Mouse (Mus musculus): ENCODE data around the gene Tmprss9. TPM values are rescaled to one million over a fixed set of nuclear protein-coding genes. Genes with fewer than 3 reads are reported as not detected.

Gene Tmprss9
- polyA plus RNA-seq, 1 experiment from 2014 or later, result 0.07 TPM

- Histone ChIP-seq H3K27me3 (replicated peaks) (no peaks in the 10 kb centered on the region), H3K36me3 (peaks cover 11% of the 10 kb centered on the region), H3K9ac (peak within 1 kb of the TSS; percentile 90), H3K4me2 (peak within 1 kb of the TSS; percentile 98), H3K4me1 (peaks cover 38% of the 10 kb centered on the region), H3K27ac (replicated peaks) (peak within 1 kb of the TSS; percentile 51), H3K9me3 (no peaks in the 10 kb centered on the region), H3K4me3 (peak within 1 kb of the TSS; percentile 97)
- no peak for ATAC-seq (ENCODE audit: extremely low read depth, insufficient number of reproducible peaks, low FRiP score, low TSS enrichment)
- under 1% methylated on average over 61 of the region's 61 CpGs for WGBS
Observed at GRCm38 (mm10) chr10:80917779-80918434, 46.3 kb downstream of the Tmprss9 start, which contains the start of gene Lmnb2. Lmnb2 (minus strand) TSS chr10:80918245.

GRCm38 (mm10) chr10:80921923-80922322 is 50.3 kb downstream of the Tmprss9 start:
- Histone ChIP-seq H3K4me3 (peak overlapping the region; percentile 48), H3K4me1 (peaks cover 18% of the 10 kb centered on the region), H3K27ac (replicated peaks) (peak overlapping the region; percentile 53), H3K4me2 (peak overlapping the region; percentile 68), H3K36me3 (no peaks in the 10 kb centered on the region), H3K9me3 (peaks cover 2% of the 10 kb centered on the region; the same call in 1 of the 2 replicates), H3K9ac (peak overlapping the region; percentile 80), H3K27me3 (replicated peaks) (no peaks in the 10 kb centered on the region)
- 4% methylated on average over 16 of the region's 16 CpGs for WGBS
- ATAC-seq (ENCODE audit: extremely low read depth, insufficient number of reproducible peaks, low FRiP score, low TSS enrichment), result 0 out of 2 replicates have a peak, but pooled peaks have one; percentile 39

- ATAC-seq (ENCODE audit: extremely low read depth, insufficient number of reproducible peaks, low FRiP score, low TSS enrichment), result no peak
- Histone ChIP-seq H3K4me1 (peaks cover 18% of the 10 kb centered on the region), H3K9me3 (peaks cover 2% of the 10 kb centered on the region; the same call in 1 of the 2 replicates), H3K27me3 (replicated peaks) (no peaks in the 10 kb centered on the region), H3K9ac (no peak overlapping the region), H3K4me2 (no peak overlapping the region), H3K36me3 (no peaks in the 10 kb centered on the region), H3K27ac (replicated peaks) (no peak overlapping the region), H3K4me3 (no peak overlapping the region)
- WGBS, result 44% methylated on average over 3 of the region's 3 CpGs
Observed at GRCm38 (mm10) chr10:80925472-80925871, 53.8 kb downstream of the Tmprss9 start.

- H3K27ac ChIP-seq (replicated peaks), result peak overlapping the region; percentile 97
- H3K27me3 ChIP-seq (replicated peaks), result peaks cover 13% of the 10 kb centered on the region
- H3K9ac ChIP-seq, result peak overlapping the region; percentile 79
- H3K36me3 ChIP-seq, result peaks cover 3% of the 10 kb centered on the region; the same call in 1 of the 2 replicates
- peak; percentile 11; the same call in 1 of the 2 replicates for ATAC-seq (ENCODE audit: extremely low read depth, insufficient number of reproducible peaks, low FRiP score, low TSS enrichment)
- peak overlapping the region; percentile 78 for H3K4me2 ChIP-seq
- peaks cover 1% of the 10 kb centered on the region; the same call in 1 of the 2 replicates for H3K9me3 ChIP-seq
- peaks cover 42% of the 10 kb centered on the region for H3K4me1 ChIP-seq
- H3K4me3 ChIP-seq, result peak overlapping the region; percentile 88
- under 1% methylated on average over 48 of the region's 48 CpGs for WGBS
Observed at GRCm38 (mm10) chr10:80928586-80929298, 57.1 kb downstream of the Tmprss9 start.

GRCm38 (mm10) chr10:80929299-80930226 is 57.9 kb downstream of the Tmprss9 start, which contains the start of gene Gadd45b:
Gadd45b (plus strand) TSS chr10:80930073.
- H3K4me2 ChIP-seq, result peak within 1 kb of the TSS; percentile 78
- peak within 1 kb of the TSS; percentile 97 for H3K9ac ChIP-seq
- WGBS, result under 1% methylated on average over 56 of the region's 56 CpGs
- H3K36me3 ChIP-seq, result peaks cover 3% of the 10 kb centered on the region; the same call in 1 of the 2 replicates
- peak within 1 kb of the TSS; percentile 88 for H3K4me3 ChIP-seq
- peak within 1 kb of the TSS; percentile 97 for H3K27ac ChIP-seq (replicated peaks)
- H3K9me3 ChIP-seq, result no peaks in the 10 kb centered on the region
- ATAC-seq (ENCODE audit: extremely low read depth, insufficient number of reproducible peaks, low FRiP score, low TSS enrichment), result peak; percentile 81
- H3K27me3 ChIP-seq (replicated peaks), result peaks cover 22% of the 10 kb centered on the region
- peaks cover 51% of the 10 kb centered on the region for H3K4me1 ChIP-seq

GRCm38 (mm10) chr10:80930361-80931152 is 58.9 kb downstream of the Tmprss9 start:
- WGBS, result under 1% methylated on average over 45 of the region's 45 CpGs

GRCm38 (mm10) chr10:80931153-80931671 is 59.6 kb downstream of the Tmprss9 start:
- Histone ChIP-seq H3K27ac (replicated peaks) (peak overlapping the region; percentile 82), H3K36me3 (peaks cover 3% of the 10 kb centered on the region; the same call in 1 of the 2 replicates), H3K27me3 (replicated peaks) (peaks cover 24% of the 10 kb centered on the region), H3K4me3 (peak overlapping the region; percentile 88), H3K4me1 (peaks cover 67% of the 10 kb centered on the region), H3K9ac (peak overlapping the region; percentile 97), H3K9me3 (no peaks in the 10 kb centered on the region), H3K4me2 (peak overlapping the region; percentile 78)
- 4% methylated on average over 14 of the region's 14 CpGs for WGBS
- ATAC-seq (ENCODE audit: extremely low read depth, insufficient number of reproducible peaks, low FRiP score, low TSS enrichment), result no peak

More at GRCm38 (mm10) chr10:80930361-80931152, 58.9 kb downstream of the Tmprss9 start:
- Histone ChIP-seq H3K4me3 (peak overlapping the region; percentile 88), H3K4me1 (peaks cover 60% of the 10 kb centered on the region), H3K27ac (replicated peaks) (peak overlapping the region; percentile 82), H3K36me3 (peaks cover 3% of the 10 kb centered on the region; the same call in 1 of the 2 replicates), H3K9ac (peak overlapping the region; percentile 97), H3K4me2 (peak overlapping the region; percentile 78), H3K9me3 (no peaks in the 10 kb centered on the region), H3K27me3 (replicated peaks) (peaks cover 24% of the 10 kb centered on the region)
- 0 out of 2 replicates have a peak, but pooled peaks have one; percentile 7 for ATAC-seq (ENCODE audit: extremely low read depth, insufficient number of reproducible peaks, low FRiP score, low TSS enrichment)

- H3K36me3 ChIP-seq, result peaks cover 3% of the 10 kb centered on the region; the same call in 1 of the 2 replicates
- peak overlapping the region; percentile 97 for H3K9ac ChIP-seq
- H3K4me3 ChIP-seq, result peak overlapping the region; percentile 88
- no peaks in the 10 kb centered on the region for H3K9me3 ChIP-seq
- peak overlapping the region; percentile 82; the same call in 1 of the 2 replicates for H3K27ac ChIP-seq (replicated peaks)
- H3K4me1 ChIP-seq, result peaks cover 71% of the 10 kb centered on the region
- peaks cover 25% of the 10 kb centered on the region for H3K27me3 ChIP-seq (replicated peaks)
- 5% methylated on average over 26 of the region's 26 CpGs for WGBS
- H3K4me2 ChIP-seq, result peak overlapping the region; percentile 78
- ATAC-seq (ENCODE audit: extremely low read depth, insufficient number of reproducible peaks, low FRiP score, low TSS enrichment), result no peak
Observed at GRCm38 (mm10) chr10:80931695-80932094, 60.0 kb downstream of the Tmprss9 start.

GRCm38 (mm10) chr10:80932206-80932605 is 60.6 kb downstream of the Tmprss9 start:
- H3K4me1 ChIP-seq, result peaks cover 76% of the 10 kb centered on the region
- peak overlapping the region; percentile 78 for H3K4me2 ChIP-seq
- 1% methylated on average over 20 of the region's 20 CpGs for WGBS
- H3K27me3 ChIP-seq (replicated peaks), result peaks cover 28% of the 10 kb centered on the region
- peak overlapping the region; percentile 88 for H3K4me3 ChIP-seq
- peak overlapping the region; percentile 97 for H3K9ac ChIP-seq
- H3K36me3 ChIP-seq, result peaks cover 3% of the 10 kb centered on the region; the same call in 1 of the 2 replicates
- peak overlapping the region; percentile 54 for H3K27ac ChIP-seq (replicated peaks)
- no peaks in the 10 kb centered on the region for H3K9me3 ChIP-seq
- no peak for ATAC-seq (ENCODE audit: extremely low read depth, insufficient number of reproducible peaks, low FRiP score, low TSS enrichment)
